ENCODE assay signal across 12 mouse cellular contexts in the genomic region with DNA sequence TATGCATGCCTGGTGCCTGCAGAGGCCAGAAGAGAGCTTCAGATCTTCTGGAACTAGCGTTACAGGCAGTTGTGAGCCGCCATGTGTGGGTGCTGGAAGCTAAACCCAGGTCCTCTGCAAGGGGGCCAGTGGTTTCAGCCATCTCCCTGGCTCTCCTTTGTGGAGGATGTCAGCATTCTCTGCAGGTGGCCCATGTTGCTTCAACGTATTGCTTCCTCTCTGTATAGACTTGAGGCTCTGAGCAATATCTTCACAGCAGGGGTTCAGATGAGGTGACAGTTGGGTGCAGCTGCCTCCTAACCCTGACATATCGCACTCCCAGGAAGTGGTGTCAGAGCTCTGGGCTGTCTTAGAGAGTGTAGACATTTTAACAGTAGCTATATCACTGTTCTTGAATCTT.
"Had no signal": no experiment of that assay in that cellular context is flagged by ENCODE, and none has a peak within 500 bp of the region (broad histone marks: within the 10 kb centered on the region; RNA-seq: fewer than 3 reads in every experiment).

No protein-coding gene starts in this region.

- ATAC-seq: intestine, embryonic 15.5 days; midbrain, embryonic 15.5 days had no signal

- DNase-seq: kidney, adult 11 months; kidney, adult 8-10 months; kidney, postnatal 10 days; kidney, postnatal 36 days; layer of hippocampus, postnatal 36 days; liver, embryonic 13.5 days; lung, adult 2 months; lung, postnatal 14 days; lung, postnatal 4 days; retina, postnatal 1 day had no signal
